Mouse (Mus musculus) liver, adult 2 months (tissue): ENCODE data around the gene Syngap1. TPM values are rescaled to one million over a fixed set of nuclear protein-coding genes. Genes with fewer than 3 reads are reported as not detected.

Source experiments
- DNase-seq: peaks from one replicate; pipeline ENCODE4 v3.0.0-alpha.2; 2011; ENCODE audit warnings: low read depth, low spot score; ENCODE audit errors: extremely low read depth
- H3K27ac ChIP-seq: fragments of 200-500 bp; replicated peaks from 2 replicates; pipeline ENCODE4 v1.5.1; 2012; ENCODE audit warnings: low read depth, mild to moderate bottlenecking, control low read depth, inconsistent platforms, low read length; ENCODE audit not compliant: insufficient read depth
- H3K27me3 ChIP-seq: fragments of 200-500 bp; 2 replicates; pipeline ENCODE4 v1.6.1; 2012; ENCODE audit warnings: mild to moderate bottlenecking, moderate library complexity, low read length, inconsistent platforms; ENCODE audit not compliant: control insufficient read depth, insufficient read depth
- H3K36me3 ChIP-seq: fragments of 200-500 bp; 2 replicates; pipeline ENCODE4 v1.6.1; 2012; ENCODE audit warnings: low read length, inconsistent platforms; ENCODE audit not compliant: control insufficient read depth, insufficient read depth
- H3K4me1 ChIP-seq: fragments of 200-500 bp; 2 replicates; pipeline ENCODE4 v1.6.1; 2011; ENCODE audit warnings: low read length; ENCODE audit not compliant: control insufficient read depth, insufficient read depth
- H3K4me3 ChIP-seq: fragments of 200-500 bp; 2 replicates; pipeline ENCODE4 v1.5.1; 2011; ENCODE audit warnings: low read depth, mild to moderate bottlenecking, control low read depth, low read length, moderate library complexity; ENCODE audit not compliant: insufficient read depth
- H3K79me2 ChIP-seq: fragments of 200-500 bp; 2 replicates; pipeline ENCODE4 v1.6.1; 2012; ENCODE audit warnings: inconsistent platforms, mild to moderate bottlenecking, low read length, moderate library complexity; ENCODE audit not compliant: control insufficient read depth, insufficient read depth
- H3K9ac ChIP-seq: fragments of 200-500 bp; 2 replicates; pipeline ENCODE4 v1.6.1; 2012; ENCODE audit warnings: low read depth, mild to moderate bottlenecking, control low read depth, inconsistent platforms, low read length
- CTCF ChIP-seq: fragments of 200-500 bp; IDR thresholded peaks from 2 replicates; pipeline ENCODE4 v1.5.1; 2011; ENCODE audit warnings: low read depth, low read length, control low read depth
- POLR2A ChIP-seq: fragments of 200-500 bp; IDR thresholded peaks from 2 replicates; pipeline ENCODE4 v1.6.1; 2011; ENCODE audit warnings: low read length, control low read depth; ENCODE audit not compliant: insufficient read depth; ENCODE audit errors: extremely low read depth
- WGBS: fragments of 180-500 bp; shearing (Covaris S2); methylation state at CpG from one replicate; pipeline ENCODE4 v1.1.7; 2018; 5-methylcytosine and 5-hydroxymethylcytosine counted together
- polyA plus RNA-seq: library from polyadenylated mRNA; depleted of rRNA; stranded (reverse); fragments of >200 nt; gene quantifications from 2 replicates; pipeline ENCODE4 v1.2.3, GENCODE M21; 2012
- total RNA-seq: library from RNA; depleted of rRNA; stranded (reverse); fragments of >200 nt; gene quantifications from 2 replicates; pipeline ENCODE4 v1.2.3, GENCODE M21; 2014

The Syngap1 gene
- total and polyA plus RNA-seq, 2 experiments: 0.92 to 2.3 TPM

GRCm38 (mm10) chr17:26951952-26952877 is 11.2 kb downstream of the Syngap1 start:
- no peak overlapping the region for H3K4me3 ChIP-seq
- no peak for DNase-seq
- peaks cover 2% of the 10 kb centered on the region; the same call in 1 of the 2 replicates for H3K4me1 ChIP-seq
- H3K36me3 ChIP-seq: no peaks in the 10 kb centered on the region
- TF ChIP-seq POLR2A (no peak), CTCF (no peak)
- H3K27ac ChIP-seq: no peak overlapping the region
- H3K79me2 ChIP-seq: no peaks in the 10 kb centered on the region
- no peaks in the 10 kb centered on the region for H3K27me3 ChIP-seq
- 36% methylated on average over 23 of the region's 23 CpGs for WGBS
- H3K9ac ChIP-seq: no peak overlapping the region

- Histone ChIP-seq H3K27me3 (no peaks in the 10 kb centered on the region), H3K9ac (no peak overlapping the region), H3K79me2 (no peaks in the 10 kb centered on the region), H3K36me3 (no peaks in the 10 kb centered on the region), H3K27ac (no peak overlapping the region), H3K4me1 (no peaks in the 10 kb centered on the region), H3K4me3 (no peak overlapping the region)
- DNase-seq: no peak
- TF ChIP-seq CTCF (no peak), POLR2A (no peak)
- 63% methylated on average over 6 of the region's 6 CpGs for WGBS
Measured at GRCm38 (mm10) chr17:26953201-26953600, 12.1 kb downstream of the Syngap1 start.

GRCm38 (mm10) chr17:26953726-26954125 is 12.7 kb downstream of the Syngap1 start:
- DNase-seq: no peak
- WGBS: 38% methylated on average over 14 of the region's 16 CpGs
- H3K4me1 ChIP-seq: no peaks in the 10 kb centered on the region
- H3K27me3 ChIP-seq: no peaks in the 10 kb centered on the region
- no peaks in the 10 kb centered on the region for H3K79me2 ChIP-seq
- no peak overlapping the region for H3K4me3 ChIP-seq
- no peaks in the 10 kb centered on the region for H3K36me3 ChIP-seq
- H3K9ac ChIP-seq: no peak overlapping the region
- no peak for TF ChIP-seq POLR2A
- TF ChIP-seq CTCF: no peak
- no peak overlapping the region for H3K27ac ChIP-seq

GRCm38 (mm10) chr17:26956309-26956708 is 15.3 kb downstream of the Syngap1 start:
- WGBS: 56% methylated on average over 5 of the region's 5 CpGs
- H3K27ac ChIP-seq: no peak overlapping the region
- no peaks in the 10 kb centered on the region for H3K36me3 ChIP-seq
- no peak overlapping the region for H3K9ac ChIP-seq
- TF ChIP-seq CTCF (no peak), POLR2A (no peak)
- no peak for DNase-seq
- no peak overlapping the region for H3K4me3 ChIP-seq
- no peaks in the 10 kb centered on the region for H3K27me3 ChIP-seq
- no peaks in the 10 kb centered on the region for H3K4me1 ChIP-seq
- H3K79me2 ChIP-seq: no peaks in the 10 kb centered on the region

- no peak overlapping the region for H3K9ac ChIP-seq
- no peaks in the 10 kb centered on the region for H3K27me3 ChIP-seq
- DNase-seq: no peak
- WGBS: 89% methylated on average over 18 of the region's 18 CpGs
- no peaks in the 10 kb centered on the region for H3K4me1 ChIP-seq
- no peaks in the 10 kb centered on the region for H3K36me3 ChIP-seq
- H3K79me2 ChIP-seq: no peaks in the 10 kb centered on the region
- H3K4me3 ChIP-seq: no peak overlapping the region
- TF ChIP-seq CTCF (no peak), POLR2A (no peak)
- H3K27ac ChIP-seq: no peak overlapping the region
Measured at GRCm38 (mm10) chr17:26956895-26957294, 15.8 kb downstream of the Syngap1 start.

- Histone ChIP-seq H3K27me3 (no peaks in the 10 kb centered on the region), H3K27ac (no peak overlapping the region), H3K4me1 (no peaks in the 10 kb centered on the region), H3K36me3 (no peaks in the 10 kb centered on the region), H3K9ac (no peak overlapping the region), H3K4me3 (no peak overlapping the region), H3K79me2 (no peaks in the 10 kb centered on the region)
- 97% methylated on average over 5 of the region's 5 CpGs for WGBS
- TF ChIP-seq CTCF: no peak
- TF ChIP-seq POLR2A: no peak
- no peak for DNase-seq
Measured at GRCm38 (mm10) chr17:26957872-26958271, 16.8 kb downstream of the Syngap1 start.
